Mouse (Mus musculus) testis, adult 2 months (tissue): ENCODE results near the gene Ly6g6e. TPM values are rescaled to one million over a fixed set of nuclear protein-coding genes. Genes with fewer than 3 reads are reported as not detected.

Experiments used
- H3K27ac ChIP-seq: fragments of 200-500 bp; 2 replicates; pipeline ENCODE4 v1.5.1; 2012; ENCODE audit warnings: low read depth, low read length; ENCODE audit not compliant: control insufficient read depth, insufficient read depth
- H3K27me3 ChIP-seq: fragments of 200-500 bp; 2 replicates; pipeline ENCODE4 v1.6.1; 2012; ENCODE audit warnings: mild to moderate bottlenecking, low read length, moderate library complexity; ENCODE audit not compliant: control insufficient read depth, insufficient read depth
- H3K36me3 ChIP-seq: fragments of 200-500 bp; 2 replicates; pipeline ENCODE4 v1.6.1; 2012; ENCODE audit warnings: mild to moderate bottlenecking, low read length; ENCODE audit not compliant: control insufficient read depth, insufficient read depth
- H3K4me1 ChIP-seq: fragments of 200-500 bp; 2 replicates; pipeline ENCODE4 v1.6.1; 2012; ENCODE audit warnings: low read length; ENCODE audit not compliant: control insufficient read depth, insufficient read depth
- H3K4me3 ChIP-seq: fragments of 200-500 bp; 2 replicates; pipeline ENCODE4 v1.5.1; 2012; ENCODE audit warnings: low read depth, mild to moderate bottlenecking, low read length, moderate library complexity, mixed read lengths; ENCODE audit not compliant: control insufficient read depth
- CTCF ChIP-seq: fragments of 200-500 bp; IDR thresholded peaks from 2 replicates; pipeline ENCODE4 v1.5.1; 2012; ENCODE audit warnings: low read depth, mild to moderate bottlenecking, inconsistent platforms, low read length, moderate library complexity; ENCODE audit not compliant: control insufficient read depth, insufficient read depth, insufficient replicate concordance
- POLR2A ChIP-seq: fragments of 200-500 bp; IDR thresholded peaks from 2 replicates; pipeline ENCODE4 v1.6.1; 2012; ENCODE audit warnings: low read depth, mild to moderate bottlenecking, inconsistent platforms, low read length, moderate library complexity; ENCODE audit not compliant: control insufficient read depth
- polyA plus RNA-seq: library from polyadenylated mRNA; depleted of rRNA; stranded (reverse); fragments of >200 nt; gene quantifications from 2 replicates; pipeline ENCODE4 v1.2.3, GENCODE M21; 2012; rRNA removed

Ly6g6e gene
- 0.78 and 0.95 TPM in 2 replicates for polyA plus RNA-seq

GRCm38 (mm10) chr17:35076507-35077176, at the start of gene Ly6g6e:
Gene Ly6g6e (plus strand): TSS chr17:35076902.
- TF ChIP-seq POLR2A (no peak), CTCF (no peak)
- no peaks in the 10 kb centered on the region for H3K36me3 ChIP-seq
- no peak within 1 kb of the TSS for H3K4me3 ChIP-seq
- peak within 1 kb of the TSS; percentile 44 for H3K27ac ChIP-seq
- H3K4me1 ChIP-seq: peaks cover 4% of the 10 kb centered on the region
- H3K27me3 ChIP-seq: no peaks in the 10 kb centered on the region

GRCm38 (mm10) chr17:35027277-35028068, 49.2 kb upstream of the Ly6g6e start, which contains the start of gene Sapcd1:
Gene Sapcd1 (minus strand): TSS chr17:35028016.
- TF ChIP-seq POLR2A (no peak), CTCF (no peak)
- no peaks in the 10 kb centered on the region for H3K36me3 ChIP-seq
- no peak within 1 kb of the TSS for H3K27ac ChIP-seq
- H3K4me1 ChIP-seq: peaks cover 2% of the 10 kb centered on the region; the same call in 1 of the 2 replicates
- H3K4me3 ChIP-seq: no peak within 1 kb of the TSS
- H3K27me3 ChIP-seq: no peaks in the 10 kb centered on the region

- no peak overlapping the region for H3K4me3 ChIP-seq
- peaks cover 2% of the 10 kb centered on the region; the same call in 1 of the 2 replicates for H3K4me1 ChIP-seq
- no peak for TF ChIP-seq POLR2A
- H3K27ac ChIP-seq: no peak overlapping the region
- no peaks in the 10 kb centered on the region for H3K27me3 ChIP-seq
- H3K36me3 ChIP-seq: no peaks in the 10 kb centered on the region
Measured at GRCm38 (mm10) chr17:35028315-35028714, 48.4 kb upstream of the Ly6g6e start.

- Histone ChIP-seq H3K27ac (no peak overlapping the region), H3K36me3 (no peaks in the 10 kb centered on the region), H3K4me1 (peaks cover 2% of the 10 kb centered on the region; the same call in 1 of the 2 replicates), H3K4me3 (no peak overlapping the region), H3K27me3 (no peaks in the 10 kb centered on the region)
- TF ChIP-seq POLR2A (no peak), CTCF (peak; percentile 48; the same call in 1 of the 2 replicates)
Measured at GRCm38 (mm10) chr17:35029691-35030532, 46.8 kb upstream of the Ly6g6e start.

GRCm38 (mm10) chr17:35031272-35031671, 45.4 kb upstream of the Ly6g6e start:
- Histone ChIP-seq H3K27me3 (no peaks in the 10 kb centered on the region), H3K27ac (peak overlapping the region; percentile 3; the same call in 1 of the 2 replicates), H3K4me1 (peaks cover 2% of the 10 kb centered on the region; the same call in 1 of the 2 replicates), H3K4me3 (no peak overlapping the region), H3K36me3 (no peaks in the 10 kb centered on the region)
- TF ChIP-seq CTCF: no peak
- TF ChIP-seq POLR2A: no peak

- H3K4me1 ChIP-seq: peaks cover 2% of the 10 kb centered on the region; the same call in 1 of the 2 replicates
- no peak overlapping the region for H3K4me3 ChIP-seq
- H3K36me3 ChIP-seq: no peaks in the 10 kb centered on the region
- no peak for TF ChIP-seq POLR2A
- no peak for TF ChIP-seq CTCF
- H3K27me3 ChIP-seq: no peaks in the 10 kb centered on the region
- H3K27ac ChIP-seq: no peak overlapping the region
Measured at GRCm38 (mm10) chr17:35031880-35032279, 44.8 kb upstream of the Ly6g6e start.
